In genomic region chr3:95931471-95931870, GRCm38 (mm10) we compare ENCODE assay signal across 15 mouse cellular contexts. TPM values are rescaled to one million over a fixed set of nuclear protein-coding genes. Genes with fewer than 3 reads are reported as not detected.
DNase-seq lines count a peak whose midpoint lies in the region; ATAC-seq and TF ChIP-seq lines count a peak whose summit lies in the region.
"Had no signal": no experiment of that assay in that cellular context is flagged by ENCODE, and none has a peak within 500 bp of the region (broad histone marks: within the 10 kb centered on the region; RNA-seq: fewer than 3 reads in every experiment).

No protein-coding gene starts in this region.

- DNase-seq in heart, postnatal 14 days: no peak
- DNase-seq in lung, postnatal 14 days: no peak
- DNase-seq in liver, embryonic 14.5 days (ENCODE audit: low read depth in 3 of 3, low spot score in 3 of 3): no peak
- no peak for DNase-seq in urinary bladder, postnatal 4 days (ENCODE audit: low spot score in 2 of 2)
- no peak for DNase-seq in adrenal gland, postnatal 25 days
- DNase-seq: cerebellum, postnatal 14 days; kidney, adult 8-10 months; thymus, postnatal 36 days had no signal

- ATAC-seq in heart, embryonic 12.5 days (ENCODE audit: insufficient number of reproducible peaks, low FRiP score): no peak
- no peak for ATAC-seq in lung, embryonic 16.5 days (ENCODE audit: low read depth)
- ATAC-seq in embryonic facial prominence, embryonic 13.5 days (ENCODE audit: insufficient number of reproducible peaks, insufficient read depth, low FRiP score, low TSS enrichment, low read depth): no peak
- no peak for ATAC-seq in liver, embryonic 14.5 days (ENCODE audit: insufficient read depth)
- ATAC-seq: Patski had no signal

- no peak for TF ChIP-seq CTCF in liver, embryonic 14.5 days (IDR thresholded peaks at IDR 0.05; ENCODE audit: low read depth)

- no peak overlapping the region for H3K4me2 ChIP-seq in heart, embryonic 12.5 days
- peak overlapping the region; percentile 68 for H3K4me2 ChIP-seq in lung, embryonic 16.5 days (ENCODE audit: low read depth, low read length)
- 0 out of 2 replicates have a peak overlapping the region, but pooled peaks have one; percentile 3 for H3K4me2 ChIP-seq in embryonic facial prominence, embryonic 13.5 days
- H3K4me2 ChIP-seq in liver, embryonic 14.5 days (ENCODE audit: low read depth): peak overlapping the region; percentile 90

- intact Hi-C loops in heart, postnatal 14 days (cut with DNase I): loop anchor here (2.0 kb wide), 1 partner anchor 15 kb away; no protein-coding TSS in a partner anchor

- 90% methylated on average over 1 of the region's 1 CpGs for WGBS in heart, embryonic 12.5 days
- WGBS in lung, embryonic 16.5 days: 95% methylated on average over 1 of the region's 1 CpGs
- whole genome bisulfite sequencing in embryonic facial prominence, embryonic 13.5 days: 84% methylated on average over 1 of the region's 1 CpGs
- WGBS in liver, embryonic 14.5 days (ENCODE audit: insufficient replicate concordance): 73% methylated on average over 1 of the region's 1 CpGs

- no peak overlapping the region for H3K9ac ChIP-seq in heart, embryonic 12.5 days
- no peak overlapping the region for H3K9ac ChIP-seq in lung, embryonic 16.5 days (ENCODE audit: low read length)
- H3K9ac ChIP-seq in embryonic facial prominence, embryonic 13.5 days: no peak overlapping the region
- no peak overlapping the region for H3K9ac ChIP-seq in liver, embryonic 14.5 days (replicated peaks)
- H3K9ac ChIP-seq: hindbrain, embryonic 15.5 days had no signal

- H3K27me3 ChIP-seq in heart, embryonic 12.5 days (replicated peaks): no peaks in the 10 kb centered on the region
- no peaks in the 10 kb centered on the region for H3K27me3 ChIP-seq in lung, embryonic 16.5 days (ENCODE audit: control insufficient read depth, insufficient read depth, low read depth, low read length)
- H3K27me3 ChIP-seq in embryonic facial prominence, embryonic 13.5 days: no peaks in the 10 kb centered on the region
- H3K27me3 ChIP-seq in liver, embryonic 14.5 days (ENCODE audit: control insufficient read depth, insufficient read depth, low read length): no peaks in the 10 kb centered on the region
- H3K27me3 ChIP-seq: hindbrain, embryonic 15.5 days; Patski had no signal

- peak overlapping the region; percentile 88 for H3K4me3 ChIP-seq in heart, embryonic 12.5 days
- H3K4me3 ChIP-seq in lung, embryonic 16.5 days (ENCODE audit: low read length): no peak overlapping the region
- H3K4me3 ChIP-seq in embryonic facial prominence, embryonic 13.5 days: no peak overlapping the region
- H3K4me3 ChIP-seq in liver, embryonic 14.5 days (ENCODE audit: insufficient read depth in 1 of 2, low read depth in 2 of 2, low read length in 2 of 2): peak overlapping the region in 1 of 2 experiments; percentile 96; a peak in 2 of 4 replicates
- H3K4me3 ChIP-seq: layer of hippocampus, adult 2 months had no signal

- H3K27ac ChIP-seq in heart, embryonic 12.5 days (ENCODE audit: poor library complexity, severe bottlenecking): no peak overlapping the region
- no peak overlapping the region for H3K27ac ChIP-seq in lung, embryonic 16.5 days (ENCODE audit: low read length)
- no peak overlapping the region for H3K27ac ChIP-seq in embryonic facial prominence, embryonic 13.5 days
- no peak overlapping the region for H3K27ac ChIP-seq in liver, embryonic 14.5 days
- H3K27ac ChIP-seq: hindbrain, embryonic 15.5 days; layer of hippocampus, adult 2 months had no signal

- peaks cover 28% of the 10 kb centered on the region for H3K36me3 ChIP-seq in heart, embryonic 12.5 days
- H3K36me3 ChIP-seq in lung, embryonic 16.5 days (ENCODE audit: control insufficient read depth, insufficient read depth, low read length): peaks cover 13% of the 10 kb centered on the region
- H3K36me3 ChIP-seq in embryonic facial prominence, embryonic 13.5 days: peaks cover 27% of the 10 kb centered on the region
- peaks cover 24% of the 10 kb centered on the region for H3K36me3 ChIP-seq in liver, embryonic 14.5 days (replicated peaks; ENCODE audit: control insufficient read depth, insufficient read depth, low read depth)

- peaks cover 25% of the 10 kb centered on the region for H3K4me1 ChIP-seq in heart, embryonic 12.5 days (replicated peaks)
- H3K4me1 ChIP-seq in lung, embryonic 16.5 days (replicated peaks; ENCODE audit: control insufficient read depth, insufficient read depth, low read length): peaks cover 12% of the 10 kb centered on the region
- H3K4me1 ChIP-seq in embryonic facial prominence, embryonic 13.5 days: peaks cover 17% of the 10 kb centered on the region
- peaks cover 14 to 19% of the 10 kb centered on the region in 2 experiments for H3K4me1 ChIP-seq in liver, embryonic 14.5 days (replicated peaks; ENCODE audit: control insufficient read depth in 2 of 2, insufficient read depth in 2 of 2, low read length in 1 of 2)

- TF ChIP-seq EP300 in liver, embryonic 14.5 days (IDR thresholded peaks at IDR 0.05; ENCODE audit: low read depth): no peak

- H3K9me3 ChIP-seq in heart, embryonic 12.5 days (replicated peaks): no peaks in the 10 kb centered on the region
- H3K9me3 ChIP-seq in lung, embryonic 16.5 days (ENCODE audit: control insufficient read depth, low read length): no peaks in the 10 kb centered on the region
- no peaks in the 10 kb centered on the region for H3K9me3 ChIP-seq in embryonic facial prominence, embryonic 13.5 days
- no peaks in the 10 kb centered on the region for H3K9me3 ChIP-seq in liver, embryonic 14.5 days (ENCODE audit: control insufficient read depth, low read length)
- H3K9me3 ChIP-seq: hindbrain, embryonic 15.5 days had no signal

RNA-seq across cellular contexts. Expression of gene Anp32e, which starts 2.4 kb away (rescaled TPM):
- 222 and 229 TPM in 2 replicates for polyA plus RNA-seq in heart, embryonic 12.5 days (2016; fragmentation: Nextera tagmentation; extraction: Ambion mirVana)
- total RNA-seq in heart, postnatal 14 days (2021): 10 to 100 TPM; 72.7 to 86.1 TPM
- polyA plus RNA-seq in lung, embryonic 16.5 days (2015; fragmentation: Nextera tagmentation; extraction: Ambion mirVana): 193 and 230 TPM in 2 replicates
- polyA plus RNA-seq in embryonic facial prominence, embryonic 13.5 days (2015; fragmentation: Nextera tagmentation; extraction: Ambion mirVana): 241 and 251 TPM in 2 replicates
- polyA plus RNA-seq in liver, embryonic 14.5 days (2012; rRNA removed): 39.5 and 104 TPM in 2 replicates
- 39.5 and 45.3 TPM in 2 replicates for polyA plus RNA-seq in liver, embryonic 14.5 days (2014; fragmentation: Nextera tagmentation; extraction: Ambion mirVana)
- total RNA-seq in adrenal gland, postnatal 25 days (2021): 77.8 and 94.0 TPM in 2 replicates

RNA-seq across cellular contexts. Expression of gene Car14, which starts 27.0 kb away (rescaled TPM):
- 24.7 and 26.3 TPM in 2 replicates for polyA plus RNA-seq in heart, embryonic 12.5 days (2016; fragmentation: Nextera tagmentation; extraction: Ambion mirVana)
- 100 to 1,000 TPM; 153 to 157 TPM for total RNA-seq in heart, postnatal 14 days (2021)
- polyA plus RNA-seq in lung, embryonic 16.5 days (2015; fragmentation: Nextera tagmentation; extraction: Ambion mirVana): 9.2 and 13.0 TPM in 2 replicates
- polyA plus RNA-seq in embryonic facial prominence, embryonic 13.5 days (2015; fragmentation: Nextera tagmentation; extraction: Ambion mirVana): 14.5 and 16.6 TPM in 2 replicates
- 4.8 and 5.3 TPM in 2 replicates for polyA plus RNA-seq in liver, embryonic 14.5 days (2012; rRNA removed)
- polyA plus RNA-seq in liver, embryonic 14.5 days (2014; fragmentation: Nextera tagmentation; extraction: Ambion mirVana): 9.3 and 11.1 TPM in 2 replicates
- total RNA-seq in adrenal gland, postnatal 25 days (2021): 2.7 and 5.7 TPM in 2 replicates
- total RNA-seq: granulocyte monocyte progenitor cell, adult 5-6 weeks had no signal

RNA-seq across cellular contexts. Expression of gene Aph1a, which starts 37.7 kb away (rescaled TPM):
- polyA plus RNA-seq in heart, embryonic 12.5 days (2016; fragmentation: Nextera tagmentation; extraction: Ambion mirVana): 31.8 and 33.8 TPM in 2 replicates
- 100 to 1,000 TPM; 113 to 114 TPM for total RNA-seq in heart, postnatal 14 days (2021)
- 39.1 and 39.4 TPM in 2 replicates for polyA plus RNA-seq in lung, embryonic 16.5 days (2015; fragmentation: Nextera tagmentation; extraction: Ambion mirVana)
- 29.6 and 32.3 TPM in 2 replicates for polyA plus RNA-seq in embryonic facial prominence, embryonic 13.5 days (2015; fragmentation: Nextera tagmentation; extraction: Ambion mirVana)
- polyA plus RNA-seq in liver, embryonic 14.5 days (2012; rRNA removed): 26.2 and 28.6 TPM in 2 replicates
- 14.0 and 16.1 TPM in 2 replicates for polyA plus RNA-seq in liver, embryonic 14.5 days (2014; fragmentation: Nextera tagmentation; extraction: Ambion mirVana)
- total RNA-seq in adrenal gland, postnatal 25 days (2021): 93.3 and 145 TPM in 2 replicates

RNA-seq across cellular contexts. Expression of gene BC028528, which starts 39.7 kb away (rescaled TPM):
- 26.1 and 26.3 TPM in 2 replicates for polyA plus RNA-seq in heart, embryonic 12.5 days (2016; fragmentation: Nextera tagmentation; extraction: Ambion mirVana)
- 10 to 100 TPM; 24.0 to 24.6 TPM for total RNA-seq in heart, postnatal 14 days (2021)
- polyA plus RNA-seq in lung, embryonic 16.5 days (2015; fragmentation: Nextera tagmentation; extraction: Ambion mirVana): 81.5 and 85.5 TPM in 2 replicates
- 17.9 and 18.6 TPM in 2 replicates for polyA plus RNA-seq in embryonic facial prominence, embryonic 13.5 days (2015; fragmentation: Nextera tagmentation; extraction: Ambion mirVana)
- polyA plus RNA-seq in liver, embryonic 14.5 days (2012; rRNA removed): 3.2 and 5.1 TPM in 2 replicates
- 3.8 and 5.1 TPM in 2 replicates for polyA plus RNA-seq in liver, embryonic 14.5 days (2014; fragmentation: Nextera tagmentation; extraction: Ambion mirVana)
- 9.3 and 10.3 TPM in 2 replicates for total RNA-seq in adrenal gland, postnatal 25 days (2021)

RNA-seq across cellular contexts. Expression of gene Ciart, which starts 49.4 kb away (rescaled TPM):
- 5.5 and 6.8 TPM in 2 replicates for polyA plus RNA-seq in heart, embryonic 12.5 days (2016; fragmentation: Nextera tagmentation; extraction: Ambion mirVana)
- total RNA-seq in heart, postnatal 14 days (2021): 1 to 10 TPM; 2.8 to 3.0 TPM
- 5.1 and 5.6 TPM in 2 replicates for polyA plus RNA-seq in lung, embryonic 16.5 days (2015; fragmentation: Nextera tagmentation; extraction: Ambion mirVana)
- 7.0 and 7.8 TPM in 2 replicates for polyA plus RNA-seq in embryonic facial prominence, embryonic 13.5 days (2015; fragmentation: Nextera tagmentation; extraction: Ambion mirVana)
- polyA plus RNA-seq in liver, embryonic 14.5 days (2012; rRNA removed): 0.57 and 0.73 TPM in 2 replicates
- polyA plus RNA-seq in liver, embryonic 14.5 days (2014; fragmentation: Nextera tagmentation; extraction: Ambion mirVana): 0.32 and 0.53 TPM in 2 replicates
- 7.9 and 8.3 TPM in 2 replicates for total RNA-seq in adrenal gland, postnatal 25 days (2021)
